Mouse (Mus musculus): ENCODE measurements around the gene Kazald1. TPM values are rescaled to one million over a fixed set of nuclear protein-coding genes. Genes with fewer than 3 reads are reported as not detected.

Gene Kazald1
- polyA plus RNA-seq, 1 experiment from 2014 or later, result 2.9 TPM

DNA sequence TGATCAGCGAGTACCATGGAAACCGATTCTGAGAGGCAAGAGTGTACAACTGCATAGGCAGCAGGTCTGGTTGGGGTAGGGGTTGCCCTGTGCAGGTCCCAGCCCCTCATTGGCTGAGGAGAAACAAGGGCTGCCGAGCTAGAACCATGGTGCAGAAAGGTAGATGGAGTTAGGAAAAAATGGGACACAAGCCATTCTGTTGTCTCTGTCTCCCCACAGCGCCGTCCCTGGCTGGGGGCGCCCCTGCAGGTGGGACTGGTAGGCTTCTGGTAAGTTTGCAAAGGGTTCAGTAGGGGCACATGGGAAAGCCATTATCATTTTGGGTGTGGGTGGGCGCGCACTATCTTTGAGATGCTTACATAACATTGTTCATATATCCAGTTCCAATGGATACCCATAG lies 21.6 kb upstream of the Kazald1 start:
- 83% methylated on average over 8 of the region's 8 CpGs for WGBS
- Histone ChIP-seq H3K4me3 (ENCODE audit: low read depth, low read length) (no peak overlapping the region), H3K36me3 (replicated peaks; ENCODE audit: control insufficient read depth, insufficient read depth, low read depth, low read length) (no peaks in the 10 kb centered on the region), H3K27me3 (ENCODE audit: control insufficient read depth, insufficient read depth, low read length) (no peaks in the 10 kb centered on the region), H3K27ac (replicated peaks; ENCODE audit: low read depth, low read length) (no peak overlapping the region), H3K4me2 (ENCODE audit: low read depth, low read length) (no peak overlapping the region), H3K4me1 (ENCODE audit: control insufficient read depth, insufficient read depth, low read length) (peaks cover 3% of the 10 kb centered on the region), H3K9ac (replicated peaks; ENCODE audit: low read length) (no peak overlapping the region), H3K9me3 (replicated peaks; ENCODE audit: control insufficient read depth, low read length) (no peaks in the 10 kb centered on the region)
- DNase-seq (ENCODE audit: low spot score), result no peak
- ATAC-seq (replicated peaks; ENCODE audit: insufficient number of reproducible peaks, low FRiP score, low TSS enrichment, low read depth), result no peak

DNA sequence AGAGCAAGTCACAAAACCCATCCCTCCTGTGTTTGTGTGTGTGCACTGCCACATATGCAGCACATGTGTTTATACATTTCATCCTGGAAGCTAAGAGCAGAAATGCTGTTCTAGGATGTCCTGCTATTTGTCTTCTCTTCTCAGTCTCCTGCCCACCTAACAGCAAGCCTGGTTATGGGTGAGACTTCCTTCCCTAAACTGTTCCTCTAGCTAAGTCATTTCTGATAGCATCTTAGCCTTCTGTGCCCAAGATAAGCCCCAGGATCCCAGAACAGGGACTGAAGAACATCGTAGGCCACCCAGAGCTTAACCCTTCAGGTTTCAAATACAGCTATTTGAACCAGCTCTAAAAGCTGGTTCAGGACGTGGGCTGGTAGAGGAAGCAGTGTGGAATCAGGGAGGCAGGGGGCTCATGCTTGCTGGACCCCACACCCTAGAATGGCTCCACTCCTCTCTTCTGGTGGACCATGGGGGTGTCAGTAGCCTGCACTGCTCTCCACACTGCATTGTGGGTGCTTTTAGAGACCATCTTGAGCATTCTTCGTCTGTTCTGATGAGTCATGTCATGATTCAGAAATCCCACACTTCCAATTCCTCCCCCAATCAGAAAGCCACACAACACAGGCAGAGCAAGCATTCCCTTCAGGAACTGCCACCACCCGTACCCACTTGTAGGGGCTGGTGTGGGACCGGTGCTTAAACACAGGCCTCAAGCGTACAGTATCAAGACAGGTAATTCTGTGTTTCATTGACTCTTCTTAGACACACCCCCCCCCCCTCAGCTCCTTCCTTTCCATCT lies 19.9 kb upstream of the Kazald1 start:
- no peaks in the 10 kb centered on the region for H3K9me3 ChIP-seq (replicated peaks; ENCODE audit: control insufficient read depth, low read length)
- H3K4me1 ChIP-seq (ENCODE audit: control insufficient read depth, insufficient read depth, low read length), result peaks cover 3% of the 10 kb centered on the region
- no peak overlapping the region for H3K9ac ChIP-seq (replicated peaks; ENCODE audit: low read length)
- no peak overlapping the region for H3K27ac ChIP-seq (replicated peaks; ENCODE audit: low read depth, low read length)
- no peaks in the 10 kb centered on the region for H3K36me3 ChIP-seq (replicated peaks; ENCODE audit: control insufficient read depth, insufficient read depth, low read depth, low read length)
- 83% methylated on average over 6 of the region's 6 CpGs for WGBS
- H3K4me2 ChIP-seq (ENCODE audit: low read depth, low read length), result no peak overlapping the region
- H3K4me3 ChIP-seq (ENCODE audit: low read depth, low read length), result no peak overlapping the region
- no peaks in the 10 kb centered on the region for H3K27me3 ChIP-seq (ENCODE audit: control insufficient read depth, insufficient read depth, low read length)
- ATAC-seq (replicated peaks; ENCODE audit: insufficient number of reproducible peaks, low FRiP score, low TSS enrichment, low read depth), result no peak
- no peak for DNase-seq (ENCODE audit: low spot score)

DNA sequence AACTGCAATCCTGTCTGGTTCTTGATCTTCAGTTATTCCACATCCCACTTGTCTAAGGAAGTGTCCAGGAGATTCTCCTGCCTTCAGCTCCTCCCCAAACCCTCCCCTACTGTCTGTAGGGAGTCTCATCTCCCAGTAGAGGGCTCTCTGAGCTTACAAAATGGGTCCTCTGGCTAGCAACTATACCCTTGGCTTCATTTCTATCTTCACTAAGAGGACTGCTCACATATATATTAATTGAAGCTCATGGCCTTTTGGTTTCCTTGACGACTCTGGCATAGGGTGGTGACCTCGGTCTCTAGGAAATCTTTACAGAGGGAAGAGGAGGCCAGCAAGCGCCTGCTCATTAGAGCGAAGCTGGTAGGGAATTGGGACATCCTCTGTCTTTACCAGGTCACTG lies 18.7 kb upstream of the Kazald1 start:
- DNase-seq (ENCODE audit: low spot score) (peak; percentile 64), ATAC-seq (replicated peaks; ENCODE audit: insufficient number of reproducible peaks, low FRiP score, low TSS enrichment, low read depth) (no peak)
- no peak overlapping the region for H3K4me2 ChIP-seq (ENCODE audit: low read depth, low read length)
- H3K4me1 ChIP-seq (ENCODE audit: control insufficient read depth, insufficient read depth, low read length), result peaks cover 3% of the 10 kb centered on the region
- H3K9ac ChIP-seq (replicated peaks; ENCODE audit: low read length), result no peak overlapping the region
- no peaks in the 10 kb centered on the region for H3K27me3 ChIP-seq (ENCODE audit: control insufficient read depth, insufficient read depth, low read length)
- H3K4me3 ChIP-seq (ENCODE audit: low read depth, low read length), result no peak overlapping the region
- no peak overlapping the region for H3K27ac ChIP-seq (replicated peaks; ENCODE audit: low read depth, low read length)
- 50% methylated on average over 4 of the region's 4 CpGs for WGBS
- H3K9me3 ChIP-seq (replicated peaks; ENCODE audit: control insufficient read depth, low read length), result no peaks in the 10 kb centered on the region
- no peaks in the 10 kb centered on the region for H3K36me3 ChIP-seq (replicated peaks; ENCODE audit: control insufficient read depth, insufficient read depth, low read depth, low read length)

DNA sequence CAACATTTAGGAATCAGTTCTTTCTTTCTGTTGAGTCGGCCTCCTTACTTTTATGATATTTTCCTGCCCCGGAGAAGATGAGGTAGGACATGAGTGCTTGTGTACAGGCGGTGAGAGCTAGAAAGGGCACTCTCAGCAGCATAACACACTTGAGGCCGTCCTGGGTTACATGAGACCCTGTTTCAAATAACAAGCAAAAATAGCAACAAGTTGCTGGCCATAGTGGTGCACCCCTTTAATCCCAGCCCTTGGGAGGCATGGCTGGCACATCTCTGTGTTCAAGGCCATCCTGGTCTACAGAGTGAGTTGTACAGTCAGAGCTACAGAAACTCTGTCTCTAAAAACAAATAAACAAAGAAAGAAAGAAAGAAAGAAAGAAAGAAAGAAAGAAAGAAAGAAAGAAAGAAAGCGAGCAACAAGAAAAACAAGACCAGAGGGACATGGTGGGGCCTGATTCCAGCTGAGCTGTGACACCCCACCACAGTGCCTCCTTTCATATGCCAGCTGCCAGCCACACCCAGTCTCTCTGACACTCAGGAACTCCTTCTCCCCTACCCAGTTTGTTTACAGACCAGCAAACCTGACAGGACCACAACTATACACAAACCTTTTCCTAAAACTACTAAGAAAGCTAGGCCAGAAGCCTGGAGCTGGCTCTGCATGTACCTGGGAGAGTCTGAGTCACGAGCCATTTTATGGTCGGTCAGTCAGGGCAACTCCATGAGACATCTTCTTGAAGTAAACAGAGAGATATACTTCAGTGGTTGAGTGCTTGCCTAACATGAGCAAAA lies 17.9 kb upstream of the Kazald1 start:
- Histone ChIP-seq H3K9ac (replicated peaks; ENCODE audit: low read length) (peak overlapping the region; percentile 75), H3K9me3 (replicated peaks; ENCODE audit: control insufficient read depth, low read length) (no peaks in the 10 kb centered on the region)

DNA sequence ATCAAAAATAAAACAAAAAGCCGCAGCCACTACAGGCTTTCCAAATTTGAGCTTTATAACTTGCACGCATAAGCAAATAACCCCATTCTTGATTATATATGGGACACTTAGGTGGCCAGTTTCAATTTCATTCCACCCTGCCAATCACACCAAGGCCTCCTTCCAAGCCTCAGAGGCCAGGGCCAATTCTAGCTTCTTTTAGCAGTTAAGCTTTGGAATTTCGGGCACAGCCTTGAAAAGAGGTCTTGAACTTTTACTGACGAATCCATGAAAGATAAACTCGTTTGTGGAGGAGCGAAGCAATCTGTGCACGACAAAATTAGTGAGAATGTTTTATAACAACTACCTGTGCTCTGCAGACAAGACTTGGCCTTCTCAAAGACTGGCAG lies 17.3 kb upstream of the Kazald1 start:
- WGBS, result 44% methylated on average over 7 of the region's 7 CpGs
- peak overlapping the region; percentile 61 for H3K4me3 ChIP-seq (ENCODE audit: low read depth, low read length)
- DNase-seq (ENCODE audit: low spot score) (no peak), ATAC-seq (replicated peaks; ENCODE audit: insufficient number of reproducible peaks, low FRiP score, low TSS enrichment, low read depth) (no peak)
- H3K36me3 ChIP-seq (replicated peaks; ENCODE audit: control insufficient read depth, insufficient read depth, low read depth, low read length), result no peaks in the 10 kb centered on the region
- peak overlapping the region; percentile 75 for H3K9ac ChIP-seq (replicated peaks; ENCODE audit: low read length)
- peak overlapping the region; percentile 64 for H3K4me2 ChIP-seq (ENCODE audit: low read depth, low read length)
- H3K4me1 ChIP-seq (ENCODE audit: control insufficient read depth, insufficient read depth, low read length), result peaks cover 3% of the 10 kb centered on the region
- peak overlapping the region; percentile 98 for H3K27ac ChIP-seq (replicated peaks; ENCODE audit: low read depth, low read length)
- H3K9me3 ChIP-seq (replicated peaks; ENCODE audit: control insufficient read depth, low read length), result no peaks in the 10 kb centered on the region
- H3K27me3 ChIP-seq (ENCODE audit: control insufficient read depth, insufficient read depth, low read length), result no peaks in the 10 kb centered on the region

More for the DNA sequence above, 17.9 kb upstream of the Kazald1 start:
- WGBS, result 82% methylated on average over 7 of the region's 7 CpGs
- Histone ChIP-seq H3K36me3 (replicated peaks; ENCODE audit: control insufficient read depth, insufficient read depth, low read depth, low read length) (no peaks in the 10 kb centered on the region), H3K4me3 (ENCODE audit: low read depth, low read length) (peak overlapping the region; percentile 61; the same call in 1 of the 2 replicates), H3K4me2 (ENCODE audit: low read depth, low read length) (peak overlapping the region; percentile 64), H3K27me3 (ENCODE audit: control insufficient read depth, insufficient read depth, low read length) (no peaks in the 10 kb centered on the region), H3K4me1 (ENCODE audit: control insufficient read depth, insufficient read depth, low read length) (peaks cover 3% of the 10 kb centered on the region), H3K27ac (replicated peaks; ENCODE audit: low read depth, low read length) (peak overlapping the region; percentile 98)
- ATAC-seq (replicated peaks; ENCODE audit: insufficient number of reproducible peaks, low FRiP score, low TSS enrichment, low read depth) (no peak), DNase-seq (ENCODE audit: low spot score) (no peak)

DNA sequence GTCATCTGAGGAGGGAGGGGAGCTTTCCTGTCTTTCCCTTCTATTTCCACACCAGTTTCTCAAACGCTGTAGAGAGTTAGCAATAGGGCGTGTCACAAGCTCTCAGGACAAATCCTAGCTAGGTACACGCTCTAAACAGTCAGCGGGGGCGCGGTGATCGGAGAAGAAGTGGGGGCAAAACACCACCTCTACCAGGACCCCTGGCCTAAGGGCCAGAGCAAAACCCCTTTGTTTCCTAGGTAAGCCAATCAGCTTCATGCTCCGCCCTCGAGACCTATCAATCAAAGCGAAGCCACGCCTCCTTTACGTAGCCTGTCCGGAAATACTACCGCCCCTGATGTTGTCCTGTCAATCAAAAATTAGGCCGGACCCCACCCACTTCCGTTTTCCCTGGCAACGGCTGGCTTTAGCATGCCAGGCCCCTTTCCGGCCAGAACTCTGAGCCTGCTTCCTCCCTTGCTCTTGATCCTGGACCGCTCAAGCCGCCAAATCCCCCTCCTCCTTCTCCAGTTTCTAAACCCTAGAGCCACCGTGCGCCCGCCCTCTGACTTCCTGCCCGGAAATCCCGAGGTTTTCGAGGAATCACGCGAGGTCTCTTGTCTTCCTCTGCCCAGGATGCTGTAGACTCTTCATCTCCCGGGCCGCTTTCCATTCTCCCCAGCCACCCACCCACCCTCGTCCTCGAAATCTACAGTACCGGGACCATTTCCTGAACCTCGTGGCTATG lies 16.8 kb upstream of the Kazald1 start:
- peak; percentile 100 for DNase-seq (ENCODE audit: low spot score)
- Histone ChIP-seq H3K4me1 (ENCODE audit: control insufficient read depth, insufficient read depth, low read length) (peaks cover 3% of the 10 kb centered on the region), H3K4me2 (ENCODE audit: low read depth, low read length) (peak overlapping the region; percentile 85), H3K9ac (replicated peaks; ENCODE audit: low read length) (peak overlapping the region; percentile 92), H3K9me3 (replicated peaks; ENCODE audit: control insufficient read depth, low read length) (no peaks in the 10 kb centered on the region), H3K27ac (replicated peaks; ENCODE audit: low read depth, low read length) (peak overlapping the region; percentile 98), H3K36me3 (replicated peaks; ENCODE audit: control insufficient read depth, insufficient read depth, low read depth, low read length) (no peaks in the 10 kb centered on the region), H3K27me3 (ENCODE audit: control insufficient read depth, insufficient read depth, low read length) (no peaks in the 10 kb centered on the region), H3K4me3 (ENCODE audit: low read depth, low read length) (peak overlapping the region; percentile 61)
- ATAC-seq (replicated peaks; ENCODE audit: insufficient number of reproducible peaks, low FRiP score, low TSS enrichment, low read depth), result peak; percentile 93
- WGBS, result under 1% methylated on average over 34 of the region's 34 CpGs

DNA sequence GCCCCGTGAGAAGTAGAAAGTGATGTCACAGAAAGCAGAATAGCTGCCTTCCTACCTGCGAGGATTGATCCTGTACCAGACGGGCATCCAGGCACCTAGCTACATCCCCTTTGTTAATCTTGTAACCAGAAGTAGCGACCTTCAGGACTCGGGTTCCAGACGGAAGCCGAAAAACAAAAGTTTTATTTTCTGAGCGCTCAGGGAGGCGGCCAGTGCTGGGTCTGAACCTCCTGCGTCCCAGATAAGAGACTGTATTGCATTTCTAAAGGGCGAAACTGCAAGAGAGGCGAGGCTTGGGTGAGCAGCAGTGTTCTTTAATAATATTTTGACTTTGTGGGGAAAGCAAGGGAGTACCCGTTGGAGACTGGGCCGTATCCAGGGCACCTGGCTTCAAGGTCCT lies 16.2 kb upstream of the Kazald1 start:
- under 1% methylated on average over 14 of the region's 14 CpGs for WGBS
- no peak; the same call in 1 of the 2 replicates for ATAC-seq (replicated peaks; ENCODE audit: insufficient number of reproducible peaks, low FRiP score, low TSS enrichment, low read depth)

More for the DNA sequence above, 16.2 kb upstream of the Kazald1 start:
- peak overlapping the region; percentile 85 for H3K4me2 ChIP-seq (ENCODE audit: low read depth, low read length)
- peak overlapping the region; percentile 98 for H3K27ac ChIP-seq (replicated peaks; ENCODE audit: low read depth, low read length)
- H3K9me3 ChIP-seq (replicated peaks; ENCODE audit: control insufficient read depth, low read length), result no peaks in the 10 kb centered on the region
- DNase-seq (ENCODE audit: low spot score), result no peak
- H3K9ac ChIP-seq (replicated peaks; ENCODE audit: low read length), result peak overlapping the region; percentile 92
- H3K4me3 ChIP-seq (ENCODE audit: low read depth, low read length), result peak overlapping the region; percentile 61
- H3K36me3 ChIP-seq (replicated peaks; ENCODE audit: control insufficient read depth, insufficient read depth, low read depth, low read length), result no peaks in the 10 kb centered on the region
- H3K4me1 ChIP-seq (ENCODE audit: control insufficient read depth, insufficient read depth, low read length), result peaks cover 3% of the 10 kb centered on the region
- H3K27me3 ChIP-seq (ENCODE audit: control insufficient read depth, insufficient read depth, low read length), result peaks cover under 1% of the 10 kb centered on the region; the same call in 1 of the 2 replicates

Measured in embryonic facial prominence, embryonic 11.5 days (tissue).